Mouse (Mus musculus): ENCODE data around the gene Cck.

Cck gene

DNA sequence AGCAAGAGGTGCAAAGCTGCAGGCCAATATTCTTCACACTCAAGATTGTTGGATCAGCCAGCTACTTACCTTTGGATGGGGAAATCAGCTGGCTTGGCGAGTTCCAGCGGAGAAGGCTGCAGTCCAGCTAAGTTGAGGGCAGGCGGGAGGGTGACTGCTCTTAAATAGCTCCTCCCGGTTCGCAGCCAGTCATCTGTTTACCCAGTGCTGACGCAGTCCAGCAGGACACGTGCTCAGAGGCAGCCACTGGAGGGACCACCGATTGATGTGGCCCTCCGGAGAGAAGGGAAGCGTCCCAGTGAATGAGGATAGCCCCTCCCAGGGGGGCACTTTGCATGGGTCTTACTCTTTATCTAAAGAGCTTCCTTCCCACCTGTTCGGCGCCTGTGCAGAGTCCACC lies at the start of gene Cck:
Gene Cck (minus strand): TSS at position 166 of the 400 bp plus-strand sequence.
- peak; percentile 58 to 76 for DNase-seq (ENCODE audit: low spot score in 2 of 2)

DNA sequence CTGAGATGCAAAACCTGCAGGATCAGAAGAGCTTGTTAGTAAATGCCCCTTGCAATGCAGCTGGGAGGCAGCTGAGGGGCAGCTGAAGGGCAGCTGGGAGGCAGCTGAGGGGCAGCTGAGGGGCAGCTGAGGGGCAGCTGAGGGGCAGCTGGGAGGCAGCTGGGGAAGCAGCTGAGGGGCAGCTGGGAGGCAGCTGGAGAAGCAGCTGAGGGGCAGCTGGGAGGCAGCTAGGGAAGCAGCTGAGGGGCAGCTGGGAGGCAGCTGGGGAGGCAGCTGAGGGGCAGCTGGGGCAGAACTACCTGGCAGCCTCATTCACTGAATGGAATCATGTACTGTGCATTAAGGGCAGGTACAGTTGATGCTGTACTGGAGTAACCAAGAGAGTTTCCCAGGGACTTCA lies 46.0 kb upstream of the Cck start:
- DNase-seq (ENCODE audit: low spot score in 2 of 2), result no peak

DNA sequence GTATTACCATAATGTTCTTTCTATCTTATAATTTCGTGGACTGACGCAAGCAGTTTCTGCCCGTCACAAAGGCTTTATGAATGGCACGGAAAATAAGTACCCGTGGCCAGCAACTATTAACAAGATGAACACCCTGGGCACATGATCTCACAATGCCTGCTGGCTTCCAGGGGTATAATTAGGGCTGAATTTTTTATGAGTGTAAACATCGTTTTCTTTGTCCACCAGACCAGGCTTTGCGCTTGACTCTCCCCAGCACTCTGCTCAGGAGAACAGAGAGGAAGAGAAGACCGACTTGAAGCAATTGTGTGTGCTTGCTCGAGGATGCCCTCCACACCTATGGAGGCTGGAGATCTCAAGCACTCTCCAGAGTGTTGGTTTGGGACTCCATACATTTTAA lies 37.1 kb upstream of the Cck start:
- DNase-seq (ENCODE audit: low spot score in 2 of 2), result no peak

DNA sequence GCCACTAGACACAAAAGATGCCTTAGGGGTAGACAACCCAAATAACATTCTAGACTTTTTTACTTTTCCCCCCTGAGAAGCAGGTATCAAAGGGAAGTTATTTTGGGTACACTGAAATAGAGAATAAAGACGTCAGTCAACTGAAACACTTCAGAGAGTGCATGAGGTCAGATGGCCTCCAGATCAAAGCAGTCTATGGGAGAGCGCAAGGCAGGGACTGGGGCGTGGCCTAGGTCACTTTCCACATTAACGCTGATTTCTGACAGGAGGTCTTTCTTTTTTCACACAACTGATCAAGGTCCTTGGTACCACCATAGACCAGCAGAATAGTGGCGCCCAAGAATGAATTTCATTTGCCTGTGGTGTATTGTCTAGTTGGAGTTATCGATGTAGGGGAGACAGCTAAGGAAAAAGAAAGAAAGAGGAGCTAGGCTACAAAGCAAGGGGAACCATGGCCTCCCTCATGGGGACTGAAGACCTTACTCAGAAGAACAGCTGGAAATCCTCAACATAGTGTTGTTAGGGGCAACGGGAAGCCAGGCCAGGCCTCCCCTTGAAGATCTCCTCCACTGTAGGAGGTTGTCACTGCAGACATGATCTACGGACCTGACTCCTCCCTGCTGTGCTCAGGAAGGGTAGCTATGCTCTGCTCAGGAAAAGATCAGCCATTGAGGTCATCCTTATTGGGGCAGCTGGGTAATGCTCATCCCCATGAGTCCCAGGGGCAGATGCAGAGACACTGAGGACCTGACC lies 33.3 kb upstream of the Cck start:
- DNase-seq (ENCODE audit: low spot score in 2 of 2), result no peak

DNA sequence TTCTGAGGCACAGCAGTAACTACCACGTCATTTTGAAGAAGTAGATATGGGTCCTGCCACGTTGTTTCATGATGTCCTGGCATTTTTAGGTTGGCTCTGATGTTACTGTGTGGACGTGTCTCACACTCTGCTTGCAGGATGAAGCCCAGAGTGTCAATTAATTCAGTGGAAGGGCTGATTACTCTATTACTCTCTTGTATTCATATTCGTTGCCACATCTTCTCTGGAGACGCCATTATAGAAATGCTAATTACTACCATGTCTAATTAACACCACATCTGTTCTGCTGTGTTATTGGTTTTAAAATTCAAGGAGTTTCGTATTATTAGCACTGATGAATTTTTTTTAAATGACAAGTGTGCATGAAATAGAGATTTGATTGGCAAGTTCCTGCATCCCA lies 30.7 kb upstream of the Cck start:
- no peak for DNase-seq (ENCODE audit: low spot score in 2 of 2)

DNA sequence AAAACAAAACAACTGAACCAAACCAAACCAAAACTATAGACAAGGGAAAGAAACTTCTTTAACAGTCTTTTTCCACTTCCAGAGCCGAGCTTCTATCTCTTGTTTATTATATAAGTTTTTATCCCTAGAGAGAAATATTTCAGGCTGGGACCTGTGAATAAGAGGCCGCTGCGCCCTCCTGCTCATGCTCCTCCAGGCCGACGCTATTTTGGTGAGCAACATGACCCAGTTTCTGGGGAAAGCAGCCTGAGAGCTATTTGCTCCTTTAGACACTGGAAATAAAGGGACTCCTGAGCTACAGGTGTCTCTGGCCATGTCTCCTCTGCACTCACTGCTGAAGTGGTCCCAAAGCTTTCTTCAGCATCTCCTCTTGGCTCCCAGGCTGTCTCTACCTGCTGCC lies 24.6 kb upstream of the Cck start:
- no peak for DNase-seq (ENCODE audit: low spot score in 2 of 2)

DNA sequence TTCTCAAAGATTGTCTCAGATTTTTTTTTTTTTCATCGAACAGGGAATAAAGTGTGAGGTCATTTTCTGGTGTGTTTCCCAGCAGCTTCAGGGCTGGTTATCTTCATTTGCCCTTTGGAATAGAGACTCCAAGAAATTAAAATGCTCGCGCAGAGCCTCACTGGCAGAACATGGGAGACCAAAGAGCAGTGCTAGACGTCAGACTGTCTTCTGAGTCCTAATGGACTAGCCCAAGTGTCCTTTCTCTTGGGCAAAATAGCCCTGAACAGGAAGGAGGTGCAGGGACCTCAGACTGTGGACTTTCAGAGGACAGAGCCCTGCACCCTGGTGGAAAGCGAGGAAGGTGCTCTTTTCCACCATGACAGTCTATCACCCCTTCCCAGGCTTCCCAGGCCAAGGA lies 19.0 kb upstream of the Cck start:
- DNase-seq (ENCODE audit: low spot score in 2 of 2), result no peak

DNA sequence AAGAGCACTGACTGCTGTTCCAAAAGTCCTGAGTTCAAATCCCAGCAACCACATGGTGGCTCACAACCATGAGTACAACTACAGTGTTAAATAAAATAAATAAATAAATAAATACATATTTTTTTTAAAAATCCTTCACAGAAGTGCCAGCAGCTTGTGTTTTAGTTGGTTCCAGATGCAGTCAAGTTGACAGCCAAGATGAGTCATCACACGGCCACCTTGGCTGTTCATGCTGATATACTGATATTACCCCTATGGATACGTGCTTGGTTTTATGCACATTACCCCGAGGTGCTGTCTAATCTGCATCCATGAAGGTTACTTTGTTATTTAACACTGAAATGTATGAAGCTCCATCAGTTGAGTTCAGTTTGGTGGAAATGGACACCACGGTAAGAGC lies 16.4 kb upstream of the Cck start:
- DNase-seq (ENCODE audit: low spot score in 2 of 2), result no peak

DNA sequence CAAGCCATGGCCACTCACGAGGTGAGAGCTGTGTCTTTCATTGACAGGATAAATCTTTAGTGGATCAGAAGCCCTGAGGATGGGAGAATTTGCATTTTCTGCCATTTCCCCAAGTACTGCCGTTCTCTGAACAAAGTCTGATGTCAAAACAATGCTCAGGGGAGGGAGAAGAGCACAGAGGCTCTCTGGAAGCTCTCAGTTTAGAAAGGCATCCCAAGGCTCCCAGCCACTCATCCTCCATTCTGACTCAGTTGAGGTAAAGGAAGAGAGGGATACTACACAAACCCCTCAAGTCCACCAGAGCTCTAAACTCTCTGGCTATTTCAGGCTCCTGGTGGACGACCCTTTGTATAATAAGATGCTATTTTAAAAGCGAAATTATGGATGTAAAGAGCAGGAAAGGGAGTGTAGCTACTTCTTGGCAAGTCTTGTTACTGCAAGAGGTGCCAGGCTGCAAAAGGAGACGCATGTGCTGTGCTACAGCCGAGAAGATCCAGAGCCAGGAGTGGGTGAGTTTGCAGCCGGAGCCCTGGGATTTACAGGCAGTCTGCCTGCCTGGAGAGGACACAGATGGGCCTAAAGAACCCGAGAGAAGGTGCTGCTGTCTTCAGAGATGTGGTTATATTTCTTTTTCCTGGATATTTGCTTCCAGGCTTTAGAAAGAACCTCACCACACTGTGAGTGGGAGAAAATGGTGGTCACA lies 11.1 kb upstream of the Cck start:
- DNase-seq (ENCODE audit: low spot score in 2 of 2), result peak; percentile 72 to 89

DNA sequence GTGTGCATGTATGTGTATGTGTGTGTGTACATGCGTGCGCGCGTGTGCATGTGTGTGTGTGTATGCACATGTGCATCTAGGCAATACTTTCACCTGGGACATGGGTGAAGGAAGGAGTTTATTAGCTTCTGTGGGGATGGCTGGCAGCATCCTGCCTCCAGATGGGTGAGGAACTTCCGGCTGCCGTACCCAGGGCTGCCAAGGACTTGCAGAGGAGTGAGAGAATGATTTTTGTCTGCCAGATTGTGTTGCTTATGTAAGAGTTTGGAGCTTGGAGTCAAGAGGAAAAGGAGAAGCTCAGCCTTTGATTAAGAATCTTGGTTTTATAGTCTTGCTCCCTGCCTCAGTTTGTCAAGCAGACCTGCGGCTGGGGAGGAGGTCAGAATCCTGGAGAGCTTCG lies 9.9 kb upstream of the Cck start:
- peak; percentile 71 for DNase-seq (ENCODE audit: low spot score in 2 of 2)

DNA sequence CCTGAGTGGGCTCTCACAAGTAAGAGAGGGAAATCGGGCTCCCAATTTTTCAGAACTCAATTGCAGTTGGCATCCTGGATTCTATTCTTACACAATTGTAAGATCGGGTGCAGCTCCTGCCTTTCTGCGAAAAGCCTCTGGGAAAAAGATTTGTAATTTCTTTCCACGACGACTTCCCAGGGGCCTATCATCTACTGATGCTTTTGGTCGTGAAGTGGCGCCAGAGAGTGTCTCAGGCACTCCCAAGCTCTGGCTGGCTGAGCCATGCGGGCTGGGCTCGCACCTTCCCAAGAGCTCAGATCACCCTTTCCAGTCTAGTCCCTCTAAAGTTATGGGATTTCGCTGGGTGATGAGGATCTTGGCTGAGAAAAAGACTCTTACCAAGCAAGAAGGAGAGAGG lies 608 bp upstream of the Cck start:
- peak in 1 of 2 experiments; percentile 48 for DNase-seq (ENCODE audit: low spot score in 2 of 2)

DNA sequence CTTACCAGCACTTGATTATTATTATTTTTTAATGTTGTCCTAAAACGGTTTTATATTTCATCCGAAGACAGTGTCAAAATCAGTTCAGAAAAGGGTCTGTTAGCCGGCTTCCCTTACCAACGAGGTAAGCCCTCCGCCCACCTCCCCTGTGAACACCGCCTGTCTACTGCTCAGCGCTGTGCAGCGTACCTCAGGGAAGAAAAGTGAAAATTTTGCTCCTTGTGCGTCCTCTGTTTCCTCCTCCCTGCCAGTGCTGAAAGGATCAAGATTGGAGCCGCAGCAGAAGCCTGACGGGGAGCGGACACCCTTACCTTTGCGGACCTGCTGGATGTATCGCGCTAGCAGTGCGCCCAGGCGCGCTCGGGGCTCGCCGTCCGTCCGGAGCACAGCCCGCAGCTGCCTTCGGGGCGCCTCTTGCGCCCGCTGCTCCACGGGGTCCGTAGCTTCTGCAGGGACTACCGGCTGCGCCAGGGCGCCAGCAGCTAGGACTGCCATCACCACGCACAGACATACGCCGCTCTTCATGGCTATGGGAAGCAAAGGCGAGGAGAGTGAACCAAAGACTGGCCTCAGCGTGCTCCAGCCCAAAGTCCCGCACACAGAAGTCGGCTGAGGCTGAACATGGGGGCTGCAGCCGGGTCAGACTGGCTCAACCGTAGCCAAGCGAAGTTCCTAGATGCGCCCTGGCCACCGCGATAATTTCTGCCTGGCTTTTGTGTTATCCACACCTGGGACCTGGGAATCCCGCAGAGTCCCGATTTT lies 1.3 kb downstream of the Cck start:
- DNase-seq (ENCODE audit: low spot score in 2 of 2), result no peak

DNA sequence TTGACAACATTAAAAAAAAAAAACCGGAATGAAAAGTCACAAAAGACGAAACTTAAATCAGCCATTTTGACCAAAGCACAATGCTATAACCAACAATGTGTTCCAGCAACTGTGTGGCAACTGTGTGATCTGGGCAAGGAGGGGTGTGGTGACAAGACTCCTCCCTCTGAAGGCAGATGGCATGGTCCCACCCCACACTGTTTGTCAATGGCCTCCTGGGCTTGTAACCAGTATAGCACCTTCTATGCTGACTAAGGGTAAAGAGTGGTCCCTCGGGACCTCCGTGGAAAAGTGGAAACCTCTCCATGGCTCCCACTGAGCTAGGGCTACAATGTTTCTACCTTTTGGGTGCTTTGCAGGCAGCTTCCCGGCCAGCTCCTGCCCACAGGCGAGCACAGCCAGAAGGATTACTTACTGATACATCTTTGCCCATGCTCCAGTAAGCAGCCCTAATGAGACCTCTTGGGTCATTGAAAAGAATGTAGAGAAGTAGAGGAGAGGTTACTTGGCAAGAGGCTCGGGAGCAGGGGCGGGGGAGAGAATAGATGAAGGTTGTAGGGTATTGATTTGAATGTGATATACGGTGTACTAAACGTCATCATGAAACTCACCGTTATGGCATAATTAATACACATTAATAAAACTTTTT lies 3.8 kb downstream of the Cck start:
- DNase-seq (ENCODE audit: low spot score in 2 of 2), result no peak

DNA sequence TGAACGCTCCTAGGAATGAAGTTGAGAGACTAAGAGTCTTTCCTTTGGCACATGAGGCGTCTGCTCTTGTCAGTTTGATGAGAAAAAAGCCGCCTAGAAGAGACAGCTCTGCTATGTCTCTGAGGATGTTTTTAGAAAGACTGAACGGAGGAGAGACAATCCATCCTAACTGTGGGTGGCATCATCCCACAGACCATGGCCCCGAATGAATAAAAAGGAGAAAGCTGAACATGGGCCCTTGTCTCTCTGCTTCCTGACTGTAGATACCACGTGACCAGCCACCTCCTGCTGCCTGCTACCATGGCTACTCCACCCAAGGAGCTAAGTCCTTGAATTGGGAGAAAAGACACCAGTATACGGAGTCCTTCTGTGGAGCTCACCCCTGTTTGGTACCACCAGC lies 8.3 kb downstream of the Cck start:
- no peak for DNase-seq (ENCODE audit: low spot score in 2 of 2)

DNA sequence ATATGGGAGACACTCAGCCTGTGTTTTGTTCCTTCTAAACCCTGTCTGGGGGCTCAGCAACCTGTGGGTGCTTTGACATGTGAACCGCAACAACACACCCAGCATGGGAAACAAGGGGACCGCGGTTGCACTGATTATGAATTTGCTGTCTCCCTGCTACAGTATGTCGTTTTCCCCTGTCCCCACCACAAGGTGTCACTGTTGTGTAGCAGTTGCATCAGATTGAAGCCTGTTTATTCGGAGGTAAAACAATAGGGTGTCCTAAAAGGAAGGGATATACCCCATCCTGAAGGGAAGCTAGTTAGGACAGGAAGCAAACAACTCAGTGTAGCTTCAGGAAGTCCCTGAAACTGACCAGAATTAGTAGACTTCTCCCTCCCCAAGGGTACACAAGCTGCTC lies 16.0 kb downstream of the Cck start:
- DNase-seq (ENCODE audit: low spot score in 2 of 2), result no peak

DNA sequence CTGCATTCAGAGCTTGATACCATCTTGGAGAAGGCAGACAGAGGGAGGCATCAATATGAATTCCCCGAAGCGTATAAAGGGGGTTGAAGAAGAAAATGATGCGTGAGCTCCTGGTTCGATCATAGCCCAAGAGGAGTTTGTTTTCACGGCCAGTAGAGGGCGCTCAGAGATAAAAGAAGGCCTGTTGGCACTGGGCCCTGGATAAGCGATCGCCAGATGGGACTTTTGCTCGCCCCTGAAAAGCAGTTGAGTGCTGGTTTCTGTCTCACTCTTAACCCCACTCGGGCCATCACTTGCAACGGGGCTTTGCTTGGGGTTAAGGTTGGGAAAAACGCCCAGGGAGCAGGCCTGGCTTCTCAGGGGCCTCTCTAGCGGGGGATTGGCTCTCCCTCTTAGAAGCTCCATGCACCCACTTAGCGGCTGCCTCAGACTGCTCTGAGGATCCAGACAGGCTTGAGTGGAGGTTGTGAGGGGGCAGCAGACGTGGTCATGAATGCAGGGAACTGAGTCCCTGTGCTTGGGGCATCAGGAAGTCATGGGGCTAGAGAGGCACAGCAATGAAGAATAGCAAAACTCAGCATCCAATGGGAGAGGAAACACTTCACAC lies 18.1 kb downstream of the Cck start:
- peak in 1 of 2 experiments; percentile 54 for DNase-seq (ENCODE audit: low spot score in 2 of 2)

DNA sequence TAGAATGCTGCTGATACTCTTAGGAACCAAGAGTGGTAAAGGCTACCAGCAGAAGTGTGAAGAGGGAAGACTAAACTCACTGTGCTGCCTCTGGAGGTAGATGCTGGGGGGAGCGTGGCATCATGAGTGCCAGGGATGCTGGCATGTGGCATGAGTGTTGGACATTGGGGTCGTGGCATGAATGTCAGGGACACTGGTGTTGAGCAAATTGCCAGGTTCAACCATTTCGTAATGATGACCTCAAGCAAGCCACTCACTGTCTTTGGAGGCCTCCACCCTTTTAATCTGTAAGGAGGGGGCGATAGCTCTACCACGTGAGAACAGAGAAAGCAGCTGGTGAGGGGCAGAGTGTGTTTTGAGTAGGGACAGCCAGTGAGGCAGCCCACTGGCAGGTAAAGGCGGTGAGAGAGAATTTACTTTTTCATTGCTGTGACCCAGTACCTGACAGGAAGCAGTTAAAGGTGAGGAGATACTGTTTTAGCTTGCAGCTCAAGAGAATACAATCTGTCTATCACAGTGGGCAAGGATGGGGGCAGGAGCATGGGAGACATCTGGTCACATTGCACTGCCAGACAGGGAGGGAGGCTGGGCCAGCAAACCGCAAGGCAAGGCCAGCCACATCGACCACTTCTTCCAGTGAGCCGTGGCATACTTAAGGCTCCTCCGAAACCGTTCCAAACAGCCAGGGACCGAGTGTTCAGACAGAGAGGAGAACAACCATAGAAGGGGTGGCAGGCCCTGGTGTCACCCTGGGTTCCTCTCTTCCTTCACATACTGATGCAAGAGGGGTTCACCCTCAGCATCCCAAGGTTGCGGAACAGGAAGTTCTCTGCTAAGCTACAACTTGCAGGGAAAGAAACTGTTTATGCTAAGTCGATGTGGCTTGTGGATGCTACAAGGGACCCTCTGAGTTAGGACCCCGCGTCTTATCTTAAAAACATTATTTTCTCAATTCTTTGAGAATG lies 19.7 kb downstream of the Cck start:
- no peak for DNase-seq (ENCODE audit: low spot score in 2 of 2)

DNA sequence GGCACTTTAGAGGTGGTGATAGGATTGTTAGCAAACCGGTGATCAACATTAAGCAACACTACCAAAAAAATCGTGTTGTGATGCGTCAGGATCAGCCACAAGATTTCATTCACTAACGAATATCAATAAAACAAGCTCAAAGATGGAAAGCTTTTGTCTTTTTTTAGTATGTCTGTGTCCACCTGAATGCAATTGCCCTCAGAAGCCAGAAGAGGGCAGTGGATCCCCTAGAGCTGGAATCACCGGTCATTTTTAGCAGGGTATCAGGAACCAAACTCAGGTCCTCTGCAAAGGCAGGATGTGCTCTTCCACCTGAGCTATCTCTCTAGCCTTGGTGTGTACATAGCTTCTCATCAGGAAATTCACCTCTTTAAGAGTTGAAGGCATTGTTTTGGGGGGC lies 20.7 kb downstream of the Cck start:
- no peak for DNase-seq (ENCODE audit: low spot score in 2 of 2)

DNA sequence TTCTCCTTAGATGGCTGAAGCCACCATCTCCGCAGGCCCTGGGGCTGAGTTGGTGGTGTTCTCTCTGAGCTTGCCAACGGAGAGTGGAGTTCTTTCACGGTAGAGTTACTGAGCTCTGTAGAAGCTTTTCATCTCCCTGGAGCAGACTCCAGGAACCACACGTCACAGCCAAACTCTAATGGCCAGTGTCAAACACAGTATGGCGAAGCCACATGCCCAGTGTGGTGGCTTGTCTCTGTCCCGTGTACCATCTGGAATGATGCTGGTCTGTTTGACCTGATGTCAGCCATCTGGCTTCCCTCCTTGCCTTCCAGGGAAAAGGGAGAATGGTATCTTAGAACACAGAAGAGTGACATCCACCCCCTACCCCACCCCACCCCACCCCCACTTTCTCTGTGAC lies 25.8 kb downstream of the Cck start:
- no peak for DNase-seq (ENCODE audit: low spot score in 2 of 2)

DNA sequence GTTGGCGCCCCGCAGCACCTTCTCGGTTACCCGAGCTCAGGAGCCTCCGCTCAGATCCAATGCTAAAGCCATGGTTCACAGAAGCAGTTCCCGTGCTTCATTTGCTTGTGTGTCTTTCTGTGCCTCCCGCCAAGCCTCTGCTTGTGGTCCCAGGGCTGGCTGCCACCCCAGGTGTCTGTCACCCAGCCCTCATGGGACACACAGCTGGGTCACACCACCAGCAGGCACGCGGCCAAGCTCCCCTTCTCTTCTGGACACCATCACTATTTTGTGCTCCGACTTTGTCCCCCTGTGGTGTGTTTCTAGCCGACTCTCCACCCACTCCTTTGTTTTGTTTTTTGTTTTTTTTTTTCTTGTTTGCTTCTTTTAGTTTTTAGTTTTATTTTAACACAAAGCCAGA lies 28.0 kb downstream of the Cck start:
- no peak for DNase-seq (ENCODE audit: low spot score in 2 of 2)

DNA sequence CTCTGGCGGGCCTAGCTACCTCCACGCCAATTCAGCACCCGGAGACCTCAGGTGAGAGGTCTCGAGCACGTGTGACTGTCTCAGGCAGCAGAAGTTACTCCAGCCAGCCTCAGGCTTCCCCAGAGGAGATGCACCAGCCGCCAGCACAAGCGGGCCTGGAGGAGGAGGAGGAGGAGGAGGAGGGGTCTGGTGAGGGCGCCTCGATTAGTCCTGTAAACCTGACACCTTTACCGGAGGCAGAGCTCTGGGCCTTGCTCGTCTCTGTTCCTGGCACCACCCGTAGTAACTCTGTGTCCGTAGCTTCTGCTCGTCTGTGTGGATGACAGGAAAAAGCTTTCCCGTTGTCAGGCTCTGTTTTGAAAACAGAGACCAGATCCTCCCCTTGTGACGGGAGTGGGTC lies 35.0 kb downstream of the Cck start:
- DNase-seq (ENCODE audit: low spot score in 2 of 2), result no peak

Measured in right cerebral cortex, postnatal 36 days (tissue).